Mouse (Mus musculus): Measurements from ENCODE around the gene Inpp1.

Inpp1 gene

GRCm38 (mm10) chr1:52792701-52793100 lies 24.8 kb downstream of the Inpp1 start:
- DNase-seq (ENCODE audit: low spot score in 2 of 2), result no peak

GRCm38 (mm10) chr1:52787254-52787653 lies 30.2 kb downstream of the Inpp1 start:
- no peak for DNase-seq (ENCODE audit: low spot score in 2 of 2)

- DNase-seq (ENCODE audit: low spot score in 2 of 2), result no peak
Measured at GRCm38 (mm10) chr1:52765176-52766111, 52.0 kb downstream of the Inpp1 start.

GRCm38 (mm10) chr1:52763894-52764809 lies 53.3 kb downstream of the Inpp1 start:
- DNase-seq (ENCODE audit: low spot score in 2 of 2), result no peak

- DNase-seq (ENCODE audit: low spot score in 2 of 2), result no peak
Measured at GRCm38 (mm10) chr1:52758174-52758573, 59.3 kb downstream of the Inpp1 start.

- no peak for DNase-seq (ENCODE audit: low spot score in 2 of 2)
Measured at GRCm38 (mm10) chr1:52754331-52754730, 63.2 kb downstream of the Inpp1 start.

GRCm38 (mm10) chr1:52753828-52754227 lies 63.7 kb downstream of the Inpp1 start:
- DNase-seq (ENCODE audit: low spot score in 2 of 2), result no peak

- DNase-seq (ENCODE audit: low spot score in 2 of 2), result no peak
Measured at GRCm38 (mm10) chr1:52752706-52753105, 64.8 kb downstream of the Inpp1 start.

GRCm38 (mm10) chr1:52751634-52752033 lies 65.9 kb downstream of the Inpp1 start:
- no peak for DNase-seq (ENCODE audit: low spot score in 2 of 2)

- no peak for DNase-seq (ENCODE audit: low spot score in 2 of 2)
Measured at GRCm38 (mm10) chr1:52749978-52750377, 67.5 kb downstream of the Inpp1 start.

GRCm38 (mm10) chr1:52748260-52748659 lies 69.2 kb downstream of the Inpp1 start:
- DNase-seq (ENCODE audit: low spot score in 2 of 2), result peak; percentile 25 to 68

GRCm38 (mm10) chr1:52742567-52742966 lies 74.9 kb downstream of the Inpp1 start:
- DNase-seq (ENCODE audit: low spot score in 2 of 2), result no peak

Data from urinary bladder, postnatal 4 days (tissue).